Mouse (Mus musculus): ENCODE measurements around the gene Ccdc180.
A peak's percentile ranks its signal among the peaks of the same experiment; 100 is the strongest.

Ccdc180 gene

GRCm38 (mm10) chr4:45890066-45890761, at the start of gene Ccdc180:
Gene Ccdc180, plus strand, starts transcription at chr4:45890303.
- no peak for DNase-seq

- no peak for DNase-seq
These were observed 45.7 kb upstream of the Ccdc180 start for GRCm38 (mm10) chr4:45844355-45844754.

GRCm38 (mm10) chr4:45846263-45846662, 43.8 kb upstream of the Ccdc180 start:
- no peak for DNase-seq

- no peak for DNase-seq
These were observed 41.8 kb upstream of the Ccdc180 start, which contains the start of gene Stra6l for GRCm38 (mm10) chr4:45848109-45848824. Gene Stra6l, plus strand, starts transcription at chr4:45848664.

- no peak for DNase-seq
These were observed 41.3 kb upstream of the Ccdc180 start for GRCm38 (mm10) chr4:45848825-45849156.

- no peak for DNase-seq
These were observed 40.7 kb upstream of the Ccdc180 start for GRCm38 (mm10) chr4:45849419-45849818.

- no peak for DNase-seq
These were observed 38.5 kb upstream of the Ccdc180 start for GRCm38 (mm10) chr4:45851640-45852051.

- no peak for DNase-seq
These were observed 36.4 kb upstream of the Ccdc180 start for GRCm38 (mm10) chr4:45853496-45854246.

GRCm38 (mm10) chr4:45855803-45856424, 34.2 kb upstream of the Ccdc180 start:
- peak; percentile 75 for DNase-seq

GRCm38 (mm10) chr4:45861160-45861559, 28.9 kb upstream of the Ccdc180 start:
- DNase-seq, result no peak

GRCm38 (mm10) chr4:45867416-45867815, 22.7 kb upstream of the Ccdc180 start:
- DNase-seq, result no peak

- DNase-seq, result no peak
These were observed 20.9 kb upstream of the Ccdc180 start for GRCm38 (mm10) chr4:45869021-45869815.

- DNase-seq, result no peak
These were observed 18.0 kb upstream of the Ccdc180 start for GRCm38 (mm10) chr4:45872147-45872546.

- DNase-seq, result peak; percentile 11
These were observed 11.2 kb upstream of the Ccdc180 start for GRCm38 (mm10) chr4:45878929-45879328.

GRCm38 (mm10) chr4:45882521-45882920, 7.6 kb upstream of the Ccdc180 start:
- no peak for DNase-seq

GRCm38 (mm10) chr4:45883250-45883649, 6.9 kb upstream of the Ccdc180 start:
- no peak for DNase-seq

- no peak for DNase-seq
These were observed 616 bp upstream of the Ccdc180 start for GRCm38 (mm10) chr4:45889487-45889886.

GRCm38 (mm10) chr4:45896425-45897081, 6.5 kb downstream of the Ccdc180 start:
- no peak for DNase-seq

- DNase-seq, result no peak
These were observed 8.3 kb downstream of the Ccdc180 start for GRCm38 (mm10) chr4:45898413-45898812.

- no peak for DNase-seq
These were observed 19.2 kb downstream of the Ccdc180 start for GRCm38 (mm10) chr4:45909256-45909655.

- DNase-seq, result no peak
These were observed 19.8 kb downstream of the Ccdc180 start for GRCm38 (mm10) chr4:45909924-45910323.

GRCm38 (mm10) chr4:45911256-45911655, 21.2 kb downstream of the Ccdc180 start:
- no peak for DNase-seq

Measured in cerebellum, adult 8-10 months (tissue).